Mouse (Mus musculus): ENCODE measurements around the gene Dntt.

The Dntt gene

GRCm38 (mm10) chr19:41029219-41029618, at the start of gene Dntt:
Gene Dntt, plus strand, starts transcription at chr19:41029275.
- DNase-seq, result no peak

DNA sequence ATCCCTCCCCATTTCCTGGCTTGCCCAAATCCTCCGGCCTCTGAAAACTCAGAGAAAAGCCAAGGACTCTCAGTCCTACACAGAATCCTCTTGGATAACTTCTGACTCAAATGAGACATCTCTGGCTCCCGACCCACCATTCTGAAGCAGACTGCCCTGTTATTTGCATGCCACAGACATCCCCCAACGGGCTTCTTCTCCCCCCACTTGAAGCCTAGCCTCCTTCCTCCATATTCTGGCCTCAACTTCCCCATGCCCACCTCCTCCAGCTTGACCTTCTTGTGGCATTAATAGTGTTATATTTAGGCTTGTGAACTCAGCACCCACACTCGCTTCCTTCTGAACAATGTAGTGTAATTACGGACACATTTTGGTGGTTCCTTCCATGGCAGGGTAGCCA, 48.4 kb upstream of the Dntt start:
- no peak for DNase-seq

- DNase-seq, result no peak
These were observed 44.5 kb upstream of the Dntt start for GRCm38 (mm10) chr19:40984536-40984935.

DNA sequence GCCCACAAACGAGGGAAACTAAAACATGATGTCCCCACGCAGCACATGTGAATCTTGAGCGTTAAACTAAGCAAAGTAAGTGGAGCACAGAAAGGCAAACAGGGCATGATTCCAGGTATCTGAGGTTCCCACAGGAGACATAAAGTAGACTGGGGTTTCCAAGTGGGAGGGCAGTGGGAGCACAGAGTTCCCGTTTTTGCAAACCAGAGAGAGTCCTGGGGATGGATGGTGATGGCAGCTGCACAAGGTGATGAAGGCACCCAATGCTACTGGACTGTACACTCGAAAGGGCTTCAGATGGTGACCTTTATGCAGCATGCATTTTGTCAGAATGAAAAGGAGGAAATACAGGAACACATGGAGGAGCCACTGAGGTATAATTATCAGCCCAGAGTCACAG, 40.2 kb upstream of the Dntt start:
- no peak for DNase-seq

GRCm38 (mm10) chr19:40989961-40990600, 39.0 kb upstream of the Dntt start:
- DNase-seq, result no peak

DNA sequence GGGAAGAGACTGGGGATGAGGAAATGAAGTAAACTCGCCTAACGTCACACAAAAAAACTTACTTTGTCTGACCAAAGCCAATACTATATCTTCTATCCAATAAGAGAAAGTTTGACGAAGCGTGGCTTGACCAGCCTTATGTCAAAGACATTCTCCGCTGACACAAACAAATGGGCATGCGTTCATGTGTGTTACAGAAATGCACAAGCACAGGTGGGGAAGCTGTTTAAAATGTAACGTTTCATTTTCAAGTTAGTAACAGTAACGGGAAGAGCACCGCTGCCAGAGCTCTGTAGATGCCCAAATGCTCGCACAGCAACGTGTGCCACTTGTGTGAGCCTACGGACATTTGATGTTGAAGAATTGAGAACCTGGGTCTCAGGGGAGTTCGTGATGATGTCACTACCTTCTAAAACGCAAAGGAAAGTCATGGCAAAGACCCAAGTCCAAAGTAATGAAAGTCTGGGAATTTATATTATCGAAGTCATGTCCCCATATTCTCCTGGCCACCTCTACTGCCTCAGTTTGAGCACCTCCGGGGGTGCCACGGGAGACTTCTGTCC, 38.2 kb upstream of the Dntt start:
- DNase-seq, result no peak

- no peak for DNase-seq
These were observed 37.4 kb upstream of the Dntt start for GRCm38 (mm10) chr19:40991626-40992025.

GRCm38 (mm10) chr19:40992096-40992495, 37.0 kb upstream of the Dntt start:
- no peak for DNase-seq

- DNase-seq, result no peak
These were observed 36.5 kb upstream of the Dntt start for GRCm38 (mm10) chr19:40992517-40993044.

- no peak for DNase-seq
These were observed 35.7 kb upstream of the Dntt start for GRCm38 (mm10) chr19:40993356-40993755.

- peak; percentile 52 for DNase-seq
These were observed 35.0 kb upstream of the Dntt start, which contains the start of gene Blnk for GRCm38 (mm10) chr19:40994057-40994585. Gene Blnk, minus strand, starts transcription at chr19:40994535.

DNA sequence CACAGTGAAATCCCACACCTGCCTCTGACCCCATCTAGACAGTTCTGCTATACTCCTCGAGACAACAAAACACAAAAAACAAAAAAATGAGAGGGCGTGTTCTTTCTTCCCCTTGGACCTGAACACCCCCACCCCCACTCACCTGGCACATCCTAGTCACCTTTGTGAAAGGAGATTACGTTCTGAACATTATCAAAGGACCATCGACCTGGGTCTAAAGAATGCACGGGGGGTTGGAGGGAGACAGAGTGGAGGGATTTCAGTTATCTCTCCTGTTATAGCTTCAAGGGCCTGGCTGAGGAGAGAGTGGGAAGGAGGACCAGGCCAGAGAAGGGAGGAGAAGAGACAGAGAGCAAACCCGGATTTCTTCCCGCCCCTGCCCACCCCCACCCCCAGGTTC, 34.2 kb upstream of the Dntt start:
- no peak for DNase-seq

GRCm38 (mm10) chr19:40995449-40996401, 33.4 kb upstream of the Dntt start:
- DNase-seq, result no peak

- no peak for DNase-seq
These were observed 32.4 kb upstream of the Dntt start for GRCm38 (mm10) chr19:40996722-40997121.

- DNase-seq, result peak; percentile 17
These were observed 30.5 kb upstream of the Dntt start for GRCm38 (mm10) chr19:40998469-40999170.

DNA sequence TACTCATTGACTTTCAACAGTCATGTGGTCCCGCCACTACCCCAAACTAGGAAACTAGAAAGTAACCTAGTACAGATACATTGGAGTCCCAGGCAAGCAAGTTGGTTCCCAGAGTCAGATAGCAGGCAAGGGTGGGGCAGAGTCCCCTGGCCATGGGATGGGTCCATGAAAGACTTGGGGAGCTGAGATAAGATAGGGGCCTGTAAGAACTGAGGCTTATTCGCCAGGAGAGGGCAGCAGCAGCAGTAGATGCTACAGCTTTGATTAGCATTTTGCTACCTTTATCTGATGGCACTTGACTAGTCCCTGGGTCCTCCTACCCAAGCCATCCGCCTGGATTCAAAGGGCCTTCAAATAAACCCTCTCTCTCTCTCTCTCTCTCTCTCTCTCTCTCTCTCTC, 29.5 kb upstream of the Dntt start:
- DNase-seq, result no peak

DNA sequence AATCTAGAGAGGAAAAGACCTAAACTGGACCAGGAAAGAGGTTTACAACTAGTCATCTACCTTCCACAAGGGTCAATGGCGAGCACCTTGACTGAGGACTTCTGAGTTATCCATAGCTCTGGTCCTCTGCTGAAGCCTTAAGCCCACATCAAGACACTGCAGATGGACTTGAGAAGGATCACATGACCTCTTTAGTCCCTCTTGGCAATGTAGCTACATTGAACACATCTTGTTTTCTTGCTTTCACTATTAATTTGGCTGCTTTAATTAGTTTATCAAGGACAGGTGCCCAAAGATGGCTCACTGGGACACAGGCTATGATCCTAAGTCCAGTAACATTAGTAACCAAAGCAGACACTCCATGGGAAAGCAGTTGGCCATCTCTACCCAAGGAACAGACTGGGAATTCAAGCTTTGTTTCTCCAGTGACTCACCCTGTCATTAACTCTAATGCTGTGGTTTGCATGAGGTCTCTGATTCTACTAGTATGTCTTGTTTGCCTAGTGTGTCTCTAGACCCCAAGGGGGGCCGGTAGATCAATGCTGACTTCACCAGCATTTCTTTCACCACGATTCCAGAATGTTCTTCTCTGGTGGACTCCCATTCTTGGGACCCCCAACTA, 25.3 kb upstream of the Dntt start:
- no peak for DNase-seq

DNA sequence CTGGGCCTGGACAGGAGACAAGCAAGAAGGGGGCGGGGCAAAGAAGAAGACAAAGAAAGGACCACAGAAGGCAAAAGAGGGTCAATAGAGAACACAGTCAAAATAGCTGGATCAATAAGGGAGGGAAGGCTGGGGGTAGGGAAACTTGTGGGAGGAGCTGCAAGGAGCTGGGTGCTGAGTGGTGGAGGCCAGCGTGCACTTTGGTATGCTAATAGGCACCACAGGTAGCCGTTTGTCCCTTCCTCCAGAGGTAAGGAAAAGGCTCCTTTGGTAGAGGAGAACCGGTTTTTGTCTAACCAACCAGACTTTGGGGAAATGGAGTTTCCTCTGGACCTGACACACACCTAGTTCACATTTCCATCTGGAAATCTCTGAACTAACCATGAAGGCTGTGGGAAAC, 22.5 kb upstream of the Dntt start:
- DNase-seq, result no peak

DNA sequence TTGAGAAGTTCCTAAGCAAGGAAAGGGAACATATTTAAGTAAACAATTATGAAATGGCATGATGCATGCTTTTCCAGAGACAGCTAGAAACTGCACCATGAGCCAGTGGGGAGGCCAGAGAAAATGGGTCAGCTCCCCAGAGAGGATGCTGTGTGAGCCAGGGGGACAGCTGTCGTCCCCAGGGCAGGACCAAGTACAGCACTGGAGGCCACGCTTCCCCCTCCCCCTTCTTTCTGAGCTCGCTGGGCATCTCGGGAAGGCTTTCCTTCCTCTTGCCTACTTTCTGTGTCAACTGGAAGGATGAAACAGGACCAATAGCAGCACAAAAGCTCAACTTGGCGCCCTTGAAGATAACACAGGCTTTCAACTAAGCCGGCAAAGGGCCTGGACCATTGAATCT, 21.7 kb upstream of the Dntt start:
- DNase-seq, result peak; percentile 42

GRCm38 (mm10) chr19:41007733-41008132, 21.3 kb upstream of the Dntt start:
- DNase-seq, result no peak

DNA sequence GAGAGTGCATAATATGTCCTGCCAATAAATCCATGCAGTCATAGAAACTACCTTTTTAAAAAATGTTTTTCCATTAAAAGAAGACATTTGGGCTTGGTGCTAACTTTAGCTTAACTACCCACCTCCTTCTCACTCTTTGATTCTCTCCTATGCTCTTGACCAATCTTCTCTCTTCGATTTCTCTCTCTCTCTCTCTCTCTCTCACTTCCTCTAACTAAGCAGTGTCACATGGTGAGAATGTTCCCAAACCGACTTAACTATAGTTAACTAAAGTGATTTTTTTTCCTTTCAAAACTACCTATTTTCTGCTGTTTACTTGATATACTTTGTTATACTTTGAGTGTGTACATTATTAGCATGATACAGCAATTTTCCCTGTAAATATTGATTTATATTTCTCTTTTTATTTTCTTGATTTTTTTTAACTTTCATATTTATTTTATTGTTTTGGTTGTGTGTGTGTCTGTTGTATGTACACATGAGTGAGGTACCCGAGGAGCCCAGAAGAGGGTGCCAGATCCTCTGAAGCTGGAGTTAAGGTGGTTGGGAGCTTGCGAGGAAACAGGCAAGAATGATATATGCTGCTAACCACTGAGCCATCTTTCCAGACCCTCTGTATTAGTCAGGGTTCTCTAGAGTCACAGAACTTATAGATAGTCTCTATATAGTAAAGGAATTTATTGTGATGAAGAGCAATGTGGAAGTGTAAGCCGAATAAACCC, 20.2 kb upstream of the Dntt start:
- no peak for DNase-seq

- no peak for DNase-seq
These were observed 17.4 kb upstream of the Dntt start for GRCm38 (mm10) chr19:41011676-41012075.
